Mouse (Mus musculus): ENCODE measurements around the gene Dzip1l.
"Not testable (repeated sequence)": the region's sequence is repeated elsewhere in the genome, so short reads cannot be mapped to it uniquely, and the experiment has no call there.

Dzip1l gene

DNA sequence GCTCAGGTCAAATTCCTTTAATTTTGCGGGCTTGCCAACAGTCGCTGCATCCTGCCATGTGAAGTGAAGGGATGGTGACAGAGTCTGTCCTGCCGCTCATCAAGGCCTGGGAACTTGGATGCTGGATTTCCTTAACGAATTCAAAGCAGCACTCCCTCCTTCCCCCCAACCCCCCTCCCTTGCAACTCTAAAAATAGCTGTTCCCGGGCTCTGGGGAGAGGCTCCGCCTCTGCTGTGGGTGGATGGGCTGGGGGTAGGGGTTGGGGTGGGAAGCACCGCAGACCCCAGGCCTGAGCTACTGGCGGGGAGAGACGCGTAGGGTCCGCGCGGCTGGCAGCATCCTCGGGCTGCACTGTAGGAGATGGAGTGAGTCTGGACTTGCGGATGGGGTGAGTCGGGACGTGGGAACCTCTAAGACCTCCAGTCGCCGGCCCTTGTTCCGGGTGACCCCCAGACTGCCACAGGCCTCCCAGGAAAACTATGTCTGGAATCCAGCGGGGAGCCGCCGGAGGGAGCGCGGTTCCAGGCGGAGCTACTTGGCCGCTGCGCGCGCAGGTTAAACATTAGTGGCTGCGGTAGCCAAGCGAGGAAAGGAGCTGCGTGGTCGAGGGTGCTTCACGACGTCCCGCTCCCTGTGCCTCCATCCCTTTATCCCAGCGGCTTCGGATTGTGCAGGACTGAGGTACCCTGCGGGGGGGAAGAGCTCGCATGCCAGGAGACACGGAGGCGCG, at the start of gene Dzip1l:
Gene Dzip1l (plus strand): TSS at position 216 of the 731 bp plus-strand sequence.
- DNase-seq: no peak

DNA sequence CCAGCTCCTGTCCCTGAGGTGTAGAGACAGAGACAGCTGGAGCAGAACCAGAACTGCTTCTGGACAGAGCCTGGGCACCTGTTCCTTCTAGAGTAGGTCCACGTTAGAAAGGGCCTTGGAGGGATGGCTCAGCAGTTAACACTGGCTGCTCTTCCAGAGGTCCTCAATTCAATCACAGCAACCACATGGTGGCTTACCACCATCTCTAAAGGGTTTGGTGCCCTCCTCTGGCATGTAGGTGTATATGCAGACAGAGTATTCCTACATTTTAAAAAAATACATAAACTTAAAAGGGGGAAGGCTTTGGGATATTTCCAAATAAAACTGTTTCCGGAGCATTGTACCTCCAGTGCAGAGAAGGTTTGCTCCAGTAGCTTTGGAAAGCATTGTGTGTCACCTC, 48.6 kb upstream of the Dzip1l start:
- DNase-seq: no peak

DNA sequence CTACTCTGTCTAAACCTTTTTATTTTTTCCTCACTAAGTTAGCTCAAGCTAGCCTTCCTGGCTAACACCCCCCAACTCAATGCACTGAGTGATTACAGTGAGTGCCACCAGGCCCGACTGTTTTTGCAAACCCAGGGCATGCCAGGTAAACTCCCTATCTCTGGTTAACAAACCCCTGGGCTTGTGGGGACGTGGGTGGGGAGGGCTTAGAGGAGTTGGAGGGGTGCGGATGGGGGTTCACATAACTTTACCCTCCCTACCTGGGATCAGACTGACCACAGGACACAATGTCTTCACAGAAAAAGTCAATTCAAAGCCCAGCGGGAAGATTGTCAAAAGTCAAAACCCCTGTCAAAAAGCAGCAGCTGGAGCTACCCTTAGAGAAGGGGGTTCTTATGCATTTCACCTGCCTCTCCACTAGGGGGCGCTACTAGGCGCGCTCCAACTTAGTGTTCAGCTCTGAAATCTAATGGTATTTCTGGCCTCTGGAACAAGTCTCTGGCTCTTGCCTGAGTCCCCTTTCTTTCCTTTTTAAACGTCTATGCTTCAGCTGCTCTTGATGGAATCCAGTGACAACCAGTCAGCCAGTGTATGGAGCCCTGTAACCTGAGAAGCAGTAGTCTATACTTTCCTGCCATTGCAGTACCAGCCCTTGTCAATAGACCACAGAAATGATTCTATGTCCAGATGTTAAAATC, 41.6 kb upstream of the Dzip1l start:
- DNase-seq: peak; percentile 30 to 38

DNA sequence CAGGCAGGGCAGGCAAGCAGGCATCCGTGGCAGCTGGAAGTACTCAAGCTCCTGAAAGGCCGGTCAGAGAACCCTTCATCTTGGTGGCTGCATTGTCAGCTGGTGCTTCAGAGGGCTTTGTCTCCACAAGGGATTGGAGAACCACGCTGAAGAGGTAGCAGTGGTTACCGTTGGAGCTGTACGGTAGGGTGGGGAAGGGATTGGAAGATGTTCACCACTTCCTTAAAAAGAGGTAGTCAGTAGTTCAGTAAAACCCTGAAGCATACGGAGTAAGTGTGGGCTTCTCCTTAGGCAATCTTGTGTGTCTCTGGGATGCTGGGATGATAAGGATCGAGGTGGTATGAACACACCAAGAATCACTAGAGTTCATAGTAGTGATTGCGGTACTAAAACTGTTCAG, 38.2 kb upstream of the Dzip1l start:
- DNase-seq: no peak

DNA sequence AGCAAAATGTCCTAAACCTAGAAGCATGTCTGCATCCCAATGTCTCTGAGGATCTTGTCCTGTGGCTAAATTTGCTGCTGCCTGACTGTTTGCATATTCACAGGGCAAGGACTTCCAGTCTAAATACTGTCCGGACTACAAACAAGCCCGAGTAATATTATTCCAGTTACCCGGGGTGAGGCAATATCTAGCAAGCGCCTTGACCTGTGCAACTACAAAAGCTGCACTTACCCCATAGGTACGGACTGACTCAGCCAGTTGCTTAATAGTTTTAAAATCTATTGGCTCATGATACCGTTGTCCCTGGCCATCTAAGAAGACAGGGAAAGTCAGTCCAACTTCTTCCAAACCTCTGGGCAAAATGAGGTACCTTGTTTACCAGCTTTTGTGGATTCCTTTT, 30.2 kb upstream of the Dzip1l start:
- not testable (repeated sequence) for DNase-seq

DNA sequence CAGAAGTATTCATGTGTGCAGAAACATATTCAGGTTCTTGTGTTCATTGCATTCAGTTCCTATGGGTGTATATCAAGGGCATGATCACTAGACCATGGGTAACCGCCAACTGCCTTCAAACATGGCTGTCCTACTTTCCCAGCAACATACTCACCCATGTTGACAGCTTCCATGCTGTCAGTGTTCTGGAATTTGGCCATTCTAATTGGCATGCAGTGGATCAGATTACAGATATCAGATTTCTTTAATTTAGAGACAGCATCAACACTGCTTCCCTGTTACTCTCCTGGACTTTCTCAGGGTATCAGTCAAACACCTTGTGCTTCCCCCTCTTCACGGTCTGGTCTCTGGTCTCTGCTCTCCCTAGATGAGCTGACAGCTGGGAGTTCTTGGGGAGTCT, 25.7 kb upstream of the Dzip1l start:
- no peak for DNase-seq

DNA sequence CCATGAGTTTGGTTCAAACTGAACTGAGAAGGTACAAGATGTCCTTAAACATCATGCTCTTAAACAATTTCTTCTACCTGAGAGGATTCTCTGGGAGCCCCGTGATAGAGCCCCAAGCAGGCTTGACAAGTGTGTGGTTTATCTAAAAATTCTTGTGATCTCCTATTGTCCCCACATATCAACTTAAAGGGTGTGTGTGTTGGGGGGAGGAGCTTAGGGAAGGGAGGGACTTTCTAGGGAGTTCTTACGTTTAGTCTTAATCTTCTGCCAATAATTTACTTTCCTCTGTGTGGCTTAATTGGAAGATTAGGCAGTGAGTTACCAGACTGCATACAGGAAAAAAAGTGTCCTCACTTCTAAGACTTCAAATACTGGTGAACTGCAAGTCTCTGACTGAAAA, 17.1 kb upstream of the Dzip1l start, which contains the start of gene A4gnt:
Gene A4gnt (plus strand): TSS at position 301 of the 400 bp plus-strand sequence.
- no peak for DNase-seq

DNA sequence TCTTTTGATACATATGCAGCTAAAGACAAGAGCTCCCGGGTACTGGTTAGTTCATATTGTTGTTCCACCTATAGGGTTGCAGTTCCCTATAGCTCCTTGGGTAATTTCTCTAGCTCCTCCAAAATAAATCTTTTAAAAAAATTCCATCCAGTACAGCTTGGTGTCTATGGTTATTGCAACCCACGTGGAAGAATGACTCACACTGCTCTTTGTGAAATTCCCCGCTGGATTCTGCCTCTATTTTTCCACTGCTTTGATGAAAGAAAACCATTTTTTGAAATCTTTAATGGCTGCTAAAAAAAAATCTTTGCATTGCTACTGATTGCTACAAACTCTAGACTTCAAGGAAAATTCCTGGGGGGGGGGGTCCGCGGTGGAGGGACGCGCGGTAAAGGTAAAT, 9.6 kb upstream of the Dzip1l start:
- no peak for DNase-seq

DNA sequence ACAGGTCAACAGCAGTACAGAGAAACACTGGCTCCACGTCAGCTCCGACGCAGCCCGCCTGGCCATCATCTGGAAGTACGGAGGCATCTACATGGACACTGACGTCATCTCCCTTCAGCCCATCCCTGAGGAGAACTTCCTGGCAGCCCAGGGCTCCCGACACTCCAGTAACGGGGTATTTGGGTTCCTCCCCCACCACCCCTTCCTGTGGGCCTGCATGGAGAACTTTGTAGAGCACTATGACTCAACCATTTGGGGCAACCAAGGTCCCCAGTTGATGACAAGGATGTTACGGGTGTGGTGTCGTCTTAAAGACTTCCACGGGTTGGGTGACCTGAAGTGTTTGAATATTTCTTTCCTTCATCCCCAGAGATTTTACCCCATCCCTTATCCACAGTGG, 9.1 kb upstream of the Dzip1l start:
- DNase-seq: no peak

DNA sequence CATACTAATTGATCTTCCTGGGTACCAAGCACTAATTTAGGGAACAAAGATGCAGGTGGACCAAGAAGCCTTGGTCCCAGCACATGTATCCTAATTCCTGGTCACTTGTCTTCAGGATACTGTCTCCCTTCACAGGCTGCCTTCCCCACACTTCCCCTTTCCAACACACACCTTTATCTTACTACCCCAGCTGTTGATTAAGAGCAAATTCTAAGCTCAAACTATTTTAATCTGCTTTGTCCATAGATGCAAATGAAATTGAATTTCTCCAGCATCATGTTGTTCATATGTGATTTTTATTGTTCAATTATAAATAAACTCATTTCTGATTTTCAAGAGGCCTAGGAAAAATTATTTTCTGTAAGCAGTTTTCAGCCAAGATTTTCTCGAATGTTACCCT, 7.3 kb upstream of the Dzip1l start:
- no peak for DNase-seq

DNA sequence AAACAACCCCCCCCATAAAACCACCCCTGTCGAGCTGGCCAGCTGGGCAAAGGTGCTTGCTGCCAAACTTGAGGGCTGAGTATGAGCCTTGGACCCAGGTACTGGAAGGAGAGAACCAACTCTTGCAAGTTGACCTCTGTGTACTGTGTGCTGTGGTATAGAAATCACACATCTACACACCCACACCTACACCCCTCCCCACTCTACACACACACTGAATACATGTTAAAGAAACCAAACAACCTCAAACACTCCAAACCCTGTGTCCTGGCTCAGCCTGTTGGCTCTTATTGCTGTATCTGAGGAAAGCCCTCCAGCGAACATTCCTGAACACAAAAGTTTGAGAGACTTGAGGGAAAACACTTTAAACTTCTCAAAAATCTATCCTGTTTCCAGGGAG, 6.3 kb upstream of the Dzip1l start:
- DNase-seq: no peak

DNA sequence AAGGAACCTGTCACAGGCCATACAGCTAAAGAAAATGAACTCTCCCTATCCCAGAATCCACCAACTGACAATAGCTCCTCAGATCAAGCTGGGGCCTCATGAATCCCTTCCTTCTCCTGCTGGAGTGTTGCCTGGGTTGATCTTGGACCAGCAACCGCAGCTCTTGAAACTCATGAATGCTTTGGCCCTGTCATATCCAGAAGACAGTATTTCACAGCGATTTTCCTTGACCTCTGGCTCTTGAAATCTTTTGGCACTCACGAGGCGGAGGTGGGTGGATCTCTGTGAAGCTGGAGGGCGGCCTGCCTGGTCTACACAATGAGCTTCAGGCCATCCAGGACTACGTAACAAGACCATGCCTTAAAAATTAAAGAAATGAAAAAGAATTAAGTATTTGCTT, 5.2 kb upstream of the Dzip1l start:
- DNase-seq: no peak

DNA sequence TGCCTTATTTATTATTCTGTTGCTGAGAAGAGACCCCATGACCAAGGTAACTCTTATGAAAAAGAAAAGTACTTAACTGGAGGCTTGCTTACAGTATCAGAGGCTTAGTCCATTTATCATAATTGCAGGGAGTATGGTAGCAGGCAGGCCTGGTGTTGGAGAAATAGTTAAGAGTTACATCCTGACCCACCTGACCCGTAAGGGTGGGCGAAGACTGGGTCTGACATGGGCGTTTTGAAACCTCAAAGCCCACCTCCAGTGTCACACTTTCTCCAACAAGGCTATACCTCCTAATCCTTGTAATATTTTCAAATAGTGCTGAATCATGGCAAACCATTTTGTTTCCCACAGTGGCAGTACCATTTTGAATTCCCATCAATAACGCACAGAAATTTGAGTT, 715 bp upstream of the Dzip1l start:
- no peak for DNase-seq

DNA sequence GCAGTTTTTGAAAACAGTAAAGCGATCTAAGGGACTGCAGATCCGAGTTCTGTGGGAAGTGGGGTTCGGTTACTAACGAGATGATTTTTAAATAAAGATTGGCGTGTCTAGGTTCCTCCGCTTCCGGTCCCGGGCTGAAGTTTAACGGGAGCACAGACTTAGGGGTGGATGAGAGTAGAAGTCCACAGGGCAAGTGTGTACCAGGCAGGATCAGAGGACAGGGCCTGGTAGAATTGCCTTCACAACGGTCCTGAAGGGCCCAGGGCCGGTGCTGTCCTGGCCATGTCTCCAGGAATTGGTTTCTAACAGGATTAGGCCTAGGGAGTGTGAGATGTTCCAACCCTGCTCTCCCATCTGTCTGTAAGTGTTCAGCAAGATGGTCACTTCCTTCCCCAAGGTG, 775 bp downstream of the Dzip1l start:
- DNase-seq: no peak

DNA sequence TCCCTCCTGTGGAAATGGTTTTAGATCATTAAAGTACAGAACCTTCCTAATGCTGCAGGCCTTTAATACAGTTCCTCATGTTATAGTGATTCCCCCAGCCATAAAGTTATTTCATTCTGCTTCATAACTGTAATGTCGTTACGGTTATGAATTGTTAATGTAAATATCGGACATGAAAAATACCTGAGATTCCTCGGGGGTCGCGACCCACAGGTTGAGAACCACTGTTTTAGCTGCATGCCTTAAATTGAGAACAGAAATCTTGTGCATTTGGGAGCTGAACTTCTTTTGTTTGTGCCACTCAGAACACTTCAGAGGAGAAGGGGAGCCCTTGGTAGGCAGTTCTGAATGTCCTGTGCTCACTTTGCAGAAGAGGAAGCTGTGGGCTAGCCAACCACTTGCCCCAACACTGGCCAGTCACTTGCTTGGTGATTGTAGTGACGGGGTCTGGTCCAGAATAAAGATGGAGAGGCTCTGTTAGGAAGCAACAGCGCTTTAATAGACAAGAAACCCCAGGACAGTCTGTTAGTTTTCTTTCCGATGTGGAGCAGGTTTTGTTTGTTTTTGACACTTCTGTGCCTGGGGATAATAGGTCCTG, 1.3 kb downstream of the Dzip1l start:
- DNase-seq: no peak

DNA sequence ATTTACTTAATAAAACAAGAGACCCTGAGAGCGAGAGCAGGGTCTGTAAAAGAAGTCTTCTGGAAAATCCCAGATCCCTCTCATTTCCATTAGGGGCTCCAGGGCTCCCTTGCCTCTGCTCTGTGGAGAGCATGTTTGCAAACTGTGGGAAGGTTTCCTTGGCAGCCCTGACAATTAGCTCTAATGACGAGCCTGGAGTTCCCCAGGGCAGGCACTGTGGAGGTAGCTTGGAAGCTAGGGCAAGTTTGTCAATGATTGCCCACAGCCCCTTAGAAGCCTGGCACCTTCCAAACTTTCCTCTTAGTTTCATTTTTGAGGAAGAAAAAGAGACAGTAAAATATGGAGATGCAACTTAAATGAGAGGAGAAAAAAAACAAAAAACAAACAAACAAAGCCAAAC, 2.5 kb downstream of the Dzip1l start:
- no peak for DNase-seq

DNA sequence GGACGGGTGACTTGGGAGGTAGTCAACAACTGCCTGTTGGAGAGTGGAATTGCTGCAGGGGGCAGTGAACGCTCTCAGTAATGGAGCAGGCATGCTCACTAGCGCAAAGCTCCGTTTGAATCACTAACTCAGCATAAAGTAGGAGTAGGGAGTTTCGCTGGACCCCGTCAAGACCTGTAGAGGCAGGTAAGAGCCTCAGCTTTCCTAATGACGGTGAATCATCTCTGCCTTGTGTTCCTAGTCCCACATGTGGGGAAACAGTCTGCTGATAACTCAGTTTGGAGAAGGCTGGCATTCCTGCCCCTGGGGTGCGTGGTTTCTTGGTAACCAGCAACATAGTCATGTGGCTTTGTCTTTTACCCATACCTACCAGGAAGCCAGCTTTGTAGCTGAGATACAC, 3.0 kb downstream of the Dzip1l start:
- DNase-seq: no peak

DNA sequence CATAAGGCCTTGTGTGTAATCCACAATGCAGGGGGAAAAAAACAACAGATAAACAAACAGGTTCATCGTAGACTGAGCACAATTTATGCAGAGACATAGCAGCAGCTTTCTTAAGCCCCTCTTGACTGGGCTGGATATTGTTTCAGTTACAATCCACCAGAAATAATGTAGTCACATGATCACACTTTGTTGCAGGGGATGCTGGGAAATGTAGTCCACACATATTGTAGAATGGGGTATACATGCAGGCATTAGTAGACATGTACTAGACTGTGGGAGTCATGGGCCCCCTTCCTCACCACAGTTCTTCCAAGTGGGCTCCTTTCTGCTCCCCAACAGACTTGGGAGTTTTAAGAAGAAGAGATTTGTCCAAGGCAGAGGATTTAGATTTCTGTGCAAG, 7.5 kb downstream of the Dzip1l start:
- DNase-seq: no peak

DNA sequence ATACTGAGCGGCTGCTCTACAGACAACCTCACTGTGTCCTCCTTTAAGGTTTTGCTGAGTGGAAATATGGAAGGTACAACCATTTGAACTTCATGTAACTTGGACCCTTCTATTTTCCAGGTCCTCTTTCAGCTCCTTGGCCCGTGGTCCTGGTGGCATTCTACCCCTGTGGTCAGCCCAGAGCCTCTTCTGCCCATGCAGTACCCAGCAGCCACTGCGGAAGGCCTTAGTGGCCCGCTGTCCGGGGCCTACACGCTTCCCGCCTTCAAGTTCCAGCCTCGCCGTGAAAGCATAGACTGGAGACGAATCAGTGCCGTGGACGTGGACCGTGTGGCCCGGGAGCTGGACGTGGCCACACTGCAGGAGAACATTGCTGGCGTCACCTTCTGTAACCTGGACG, 7.9 kb downstream of the Dzip1l start:
- DNase-seq: no peak

DNA sequence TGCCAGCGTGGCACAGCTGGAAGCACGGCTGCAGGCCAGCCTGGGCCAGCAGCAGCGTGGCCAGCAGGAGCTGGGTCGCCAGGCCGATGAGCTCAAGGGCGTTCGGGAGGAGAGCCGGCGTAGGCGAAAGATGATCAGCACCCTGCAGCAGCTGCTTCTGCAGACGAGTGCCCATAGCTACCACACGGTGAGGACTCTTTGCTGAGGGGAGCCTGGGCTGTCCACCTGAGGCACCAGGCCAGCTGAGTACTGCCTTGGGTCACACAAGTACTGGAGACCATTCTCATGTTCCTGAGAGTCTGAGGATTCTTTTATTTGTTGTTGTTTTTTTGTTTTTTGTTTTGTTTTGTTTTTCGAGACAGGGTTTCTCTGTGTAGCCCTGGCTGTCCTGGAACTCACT, 8.4 kb downstream of the Dzip1l start:
- DNase-seq: no peak

DNA sequence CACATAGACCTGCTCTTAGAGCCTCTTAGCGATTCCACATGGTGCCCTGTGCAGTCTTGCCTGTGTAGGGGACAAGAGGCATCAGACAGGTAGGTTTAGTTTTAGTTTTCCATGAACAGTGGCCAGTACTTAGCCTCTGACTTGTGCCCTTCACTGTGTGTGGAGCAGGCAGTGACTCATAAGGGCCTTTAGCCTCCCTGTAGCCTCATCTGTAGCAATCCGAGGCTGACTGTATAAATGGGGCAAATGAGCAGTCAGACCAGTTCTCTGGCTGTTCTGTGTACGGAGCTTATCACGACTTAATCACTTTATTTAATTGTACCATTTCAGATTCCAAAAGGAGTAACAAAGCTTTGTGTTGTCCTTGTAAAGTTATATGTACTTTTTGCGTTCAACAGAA, 10.7 kb downstream of the Dzip1l start:
- DNase-seq: no peak

DNA sequence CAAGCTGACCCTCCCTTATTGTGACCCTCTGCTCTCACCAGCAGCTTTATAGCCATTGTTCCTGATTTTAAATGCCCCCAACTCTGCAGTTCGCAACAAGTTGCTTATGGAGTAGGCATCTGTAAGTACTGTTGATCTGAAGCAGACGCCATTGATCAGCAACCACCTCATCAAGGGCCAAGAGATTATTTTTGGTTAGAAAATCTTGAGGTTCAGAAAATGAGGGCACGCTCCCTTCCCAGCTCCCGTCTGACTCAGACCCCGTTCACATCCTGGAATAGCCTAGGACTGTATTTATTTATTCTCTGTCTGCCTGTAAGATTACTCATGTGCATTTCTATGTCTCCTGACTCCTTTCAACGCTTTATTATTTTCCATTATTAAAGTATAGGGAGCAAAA, 16.1 kb downstream of the Dzip1l start:
- DNase-seq: no peak

DNA sequence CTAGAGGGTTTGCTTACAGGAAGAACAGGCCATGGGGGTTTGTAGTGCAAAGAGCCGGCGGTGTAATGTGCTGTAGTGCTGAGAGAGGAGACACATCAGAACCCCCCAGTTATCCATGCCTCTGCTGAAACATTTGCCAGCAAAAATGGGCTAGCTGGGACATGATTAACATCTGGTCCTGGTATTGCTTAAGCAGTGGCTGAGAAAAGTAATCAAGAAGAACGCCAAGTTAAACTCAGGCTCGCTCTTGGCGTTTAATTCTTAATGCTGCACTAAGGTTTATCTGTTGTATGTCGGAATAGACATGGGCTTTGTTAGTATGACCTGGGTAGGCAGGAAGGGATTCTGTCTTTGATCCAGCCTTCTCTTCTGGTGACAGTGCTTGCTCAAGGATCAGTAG, 16.8 kb downstream of the Dzip1l start:
- DNase-seq: no peak

DNA sequence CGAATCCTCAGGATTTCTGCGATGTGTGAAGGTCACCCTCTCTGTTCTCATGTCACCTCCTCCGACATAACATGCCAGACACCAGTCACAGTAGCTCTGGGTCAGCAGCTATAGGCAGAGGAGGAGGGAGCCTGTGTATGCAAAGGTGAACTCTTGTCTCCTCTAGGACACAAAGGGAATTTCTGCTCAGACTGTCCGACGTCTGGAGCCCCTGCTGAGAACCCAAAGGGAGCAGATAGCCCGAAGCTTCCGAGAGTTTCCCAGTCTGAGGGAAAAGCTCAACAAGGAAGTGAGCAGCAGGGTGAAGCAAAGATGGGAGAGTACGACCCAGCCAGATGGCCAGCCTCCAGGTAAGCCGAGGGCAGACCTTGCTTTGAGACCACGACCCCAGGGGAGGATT, 31.5 kb downstream of the Dzip1l start:
- DNase-seq: no peak
